9 mouse cellular contexts compared by ENCODE assay signal in genomic region chr8:47867067-47867466, GRCm38 (mm10). TPM values are rescaled to one million over a fixed set of nuclear protein-coding genes. Genes with fewer than 3 reads are reported as not detected.
DNase-seq lines count a peak whose midpoint lies in the region; ATAC-seq and TF ChIP-seq lines count a peak whose summit lies in the region.
"Had no signal": no experiment of that assay in that cellular context is flagged by ENCODE, and none has a peak within 500 bp of the region (broad histone marks: within the 10 kb centered on the region; RNA-seq: fewer than 3 reads in every experiment).

No protein-coding gene starts in this region.

- no peak overlapping the region for H3K4me2 ChIP-seq in forebrain, embryonic 16.5 days (ENCODE audit: low read length)
- no peak overlapping the region for H3K4me2 ChIP-seq in hindbrain, embryonic 12.5 days (replicated peaks)
- no peak overlapping the region for H3K4me2 ChIP-seq in lung, postnatal 0 days (replicated peaks; ENCODE audit: low read depth, low read length)

- DNase-seq in MEL-GATA-1-ER (ENCODE audit: extremely low read depth, low read depth) = peak; percentile 31
- DNase-seq in cerebellum, adult 11-12 months = peak; percentile 40
- peak; percentile 74 for DNase-seq in layer of hippocampus, adult 9-11 months
- DNase-seq in lung, postnatal 0 days (ENCODE audit: low spot score) = peak; percentile 72
- peak; percentile 82 for DNase-seq in ovary, postnatal 36 days (ENCODE audit: low spot score)
- peak; percentile 30 to 78 for DNase-seq in thymus, postnatal 10 days (ENCODE audit: low spot score in 2 of 2)

- peak; percentile 98 for TF ChIP-seq CTCF in lung, postnatal 0 days (IDR thresholded peaks at IDR 0.05)

- H3K36me3 ChIP-seq in forebrain, embryonic 16.5 days (ENCODE audit: control insufficient read depth, insufficient read depth) = no peaks in the 10 kb centered on the region
- H3K36me3 ChIP-seq in hindbrain, embryonic 12.5 days = peaks cover 31% of the 10 kb centered on the region
- H3K36me3 ChIP-seq in lung, postnatal 0 days (ENCODE audit: insufficient read depth, low read length) = peaks cover 27% of the 10 kb centered on the region

- no peak overlapping the region for H3K9ac ChIP-seq in forebrain, embryonic 16.5 days (replicated peaks; ENCODE audit: low read depth, low read length)
- H3K9ac ChIP-seq in hindbrain, embryonic 12.5 days = no peak overlapping the region
- no peak overlapping the region for H3K9ac ChIP-seq in lung, postnatal 0 days (replicated peaks; ENCODE audit: low read depth)

- H3K9me3 ChIP-seq in forebrain, embryonic 16.5 days (ENCODE audit: control insufficient read depth, low read length) = no peaks in the 10 kb centered on the region
- H3K9me3 ChIP-seq in hindbrain, embryonic 12.5 days (replicated peaks) = no peaks in the 10 kb centered on the region
- no peaks in the 10 kb centered on the region for H3K9me3 ChIP-seq in lung, postnatal 0 days (ENCODE audit: low read length)

- no peak overlapping the region for H3K27ac ChIP-seq in forebrain, embryonic 16.5 days (ENCODE audit: low read length)
- no peak overlapping the region for H3K27ac ChIP-seq in hindbrain, embryonic 12.5 days
- no peak overlapping the region for H3K27ac ChIP-seq in lung, postnatal 0 days (ENCODE audit: low read length)

- TF ChIP-seq EP300 in lung, postnatal 0 days (IDR thresholded peaks at IDR 0.05) = no peak

- H3K27me3 ChIP-seq in forebrain, embryonic 16.5 days (replicated peaks; ENCODE audit: control insufficient read depth, insufficient read depth, low read length) = no peaks in the 10 kb centered on the region
- H3K27me3 ChIP-seq in hindbrain, embryonic 12.5 days = no peaks in the 10 kb centered on the region
- no peaks in the 10 kb centered on the region for H3K27me3 ChIP-seq in lung, postnatal 0 days (replicated peaks; ENCODE audit: insufficient read depth, low read length)

- peak; percentile 90 for ATAC-seq in forebrain, embryonic 16.5 days
- peak; percentile 73 for ATAC-seq in hindbrain, embryonic 12.5 days (ENCODE audit: low FRiP score)
- peak; percentile 80 for ATAC-seq in lung, postnatal 0 days

- no peak overlapping the region for H3K4me3 ChIP-seq in forebrain, embryonic 16.5 days (replicated peaks; ENCODE audit: low read length)
- H3K4me3 ChIP-seq in hindbrain, embryonic 12.5 days = no peak overlapping the region
- no peak overlapping the region for H3K4me3 ChIP-seq in lung, postnatal 0 days (ENCODE audit: low read depth, low read length)

- peaks cover 3% of the 10 kb centered on the region; the same call in 1 of the 2 replicates for H3K4me1 ChIP-seq in forebrain, embryonic 16.5 days (replicated peaks; ENCODE audit: control insufficient read depth, insufficient read depth, low read length)
- H3K4me1 ChIP-seq in hindbrain, embryonic 12.5 days = 0 out of 2 replicates have a peak, but pooled peaks cover 2% of the 10 kb centered on the region
- H3K4me1 ChIP-seq in lung, postnatal 0 days (ENCODE audit: insufficient read depth, low read depth, low read length) = no peaks in the 10 kb centered on the region

- 20% methylated on average over 8 of the region's 8 CpGs for WGBS in forebrain, embryonic 16.5 days
- WGBS in hindbrain, embryonic 12.5 days = 33% methylated on average over 8 of the region's 8 CpGs
- WGBS in lung, postnatal 0 days = 23% methylated on average over 8 of the region's 8 CpGs

RNA-seq across cellular contexts. Expression of gene Cldn22, which starts 42.8 kb away (rescaled TPM):
- not detected in 2 replicates for polyA plus RNA-seq in forebrain, embryonic 16.5 days (2015; fragmentation: Nextera tagmentation; extraction: Ambion mirVana)
- polyA plus RNA-seq in hindbrain, embryonic 12.5 days (2016; fragmentation: Nextera tagmentation; extraction: Ambion mirVana) = not detected in 2 replicates
- not detected in 2 replicates for polyA plus RNA-seq in lung, postnatal 0 days (2015; fragmentation: Nextera tagmentation; extraction: Ambion mirVana)
- polyA plus RNA-seq: liver, embryonic 16.5 days had no signal

RNA-seq across cellular contexts. Expression of gene Cldn24, which starts 45.1 kb away (rescaled TPM):
- not detected in 2 replicates for polyA plus RNA-seq in forebrain, embryonic 16.5 days (2015; fragmentation: Nextera tagmentation; extraction: Ambion mirVana)
- polyA plus RNA-seq in hindbrain, embryonic 12.5 days (2016; fragmentation: Nextera tagmentation; extraction: Ambion mirVana) = 0.40 TPM in 1 of 2 replicates, not detected in the other
- not detected in 2 replicates for polyA plus RNA-seq in lung, postnatal 0 days (2015; fragmentation: Nextera tagmentation; extraction: Ambion mirVana)
- polyA plus RNA-seq: liver, embryonic 16.5 days had no signal

Comparison
In these comparisons a context has a peak if more than half of its experiments do, and no peak if none do; other contexts are left out.
1. DNase-seq: peak in every context shown above with its lines; median percentile 82 in ovary, postnatal 36 days; 74 in layer of hippocampus, adult 9-11 months; 72 in lung, postnatal 0 days; 54 in thymus, postnatal 10 days; 40 in cerebellum, adult 11-12 months; 31 in MEL-GATA-1-ER.